Mouse (Mus musculus): ENCODE data around the gene Nme1. TPM values are rescaled to one million over a fixed set of nuclear protein-coding genes. Genes with fewer than 3 reads are reported as not detected.

Nme1 gene
- total RNA-seq, 2 experiments from 2014 or later: 10.0 to 12.0 TPM

Other genes starting within 250 kb of the Nme1 start
- gene Utp18, start 82.8 kb downstream of the Nme1 start, total RNA-seq (2021): 1 to 10 TPM; 9.7 to 10.0 TPM
- 10 to 100 TPM; 14.5 to 18.1 TPM for gene Mbtd1, start 82.7 kb downstream of the Nme1 start, total RNA-seq (2021)
- 1,000 to 10,000 TPM; 1,044 to 1,128 TPM for gene Nme2, start 12.3 kb downstream of the Nme1 start, total RNA-seq (2021)
- 10 to 100 TPM; 16.3 to 18.0 TPM for gene Gm20390, start 228 bp downstream of the Nme1 start, total RNA-seq (2021)
- gene Spag9, start 27.6 kb upstream of the Nme1 start, total RNA-seq (2021): 100 to 1,000 TPM; 147 to 159 TPM
- 10 to 100 TPM; 53.0 to 55.2 TPM for gene Tob1, start 242.9 kb upstream of the Nme1 start, total RNA-seq (2021)